Mouse (Mus musculus): ENCODE results near the gene Gpr62. TPM values are rescaled to one million over a fixed set of nuclear protein-coding genes. Genes with fewer than 3 reads are reported as not detected.

The Gpr62 gene
- total RNA-seq, 2 experiments from 2014 or later, result not detected

DNA sequence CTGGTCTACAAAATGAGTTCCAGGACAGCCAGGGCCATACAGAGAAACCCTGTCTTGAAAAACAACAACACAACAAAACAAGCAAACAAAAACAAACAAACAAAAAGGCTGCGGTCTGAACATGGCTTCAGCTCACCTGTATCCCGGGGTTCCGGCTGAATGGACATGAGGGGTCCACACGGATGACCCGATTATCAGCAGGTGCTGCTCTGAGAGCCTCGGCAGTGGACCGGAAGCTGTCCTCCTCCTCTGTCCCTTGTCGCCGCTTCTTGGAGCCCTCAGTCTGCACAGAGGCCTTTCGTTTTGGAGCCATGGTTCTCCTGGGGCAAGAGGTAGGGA lies 9.9 kb upstream of the Gpr62 start, which contains the start of gene Rrp9:
Gene Rrp9, plus strand, starts transcription at position 301 of the 339 bp plus-strand sequence.
- ATAC-seq (replicated peaks; ENCODE audit: poor library complexity, severe bottlenecking), result no peak

DNA sequence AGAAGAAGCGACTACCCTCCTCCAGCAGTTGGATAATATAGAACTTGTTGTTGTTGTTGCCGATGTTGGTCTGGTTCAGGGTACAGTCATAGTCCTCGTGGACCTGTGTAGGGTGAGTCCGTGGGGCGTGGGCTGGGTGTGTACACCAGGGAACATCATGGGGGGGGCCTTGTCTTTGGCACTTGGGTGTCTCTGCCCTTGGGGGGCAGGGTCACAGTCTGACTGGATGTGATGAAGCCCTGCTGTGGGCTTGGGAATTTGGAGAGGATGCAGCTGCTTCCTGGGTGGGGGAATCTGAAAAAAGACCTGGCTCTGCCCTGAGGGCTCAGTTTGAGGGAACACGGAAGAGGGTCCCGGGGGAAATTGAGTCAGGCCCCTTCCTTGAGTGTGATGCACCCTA lies 9.3 kb upstream of the Gpr62 start:
- no peak for ATAC-seq (replicated peaks; ENCODE audit: poor library complexity, severe bottlenecking)

DNA sequence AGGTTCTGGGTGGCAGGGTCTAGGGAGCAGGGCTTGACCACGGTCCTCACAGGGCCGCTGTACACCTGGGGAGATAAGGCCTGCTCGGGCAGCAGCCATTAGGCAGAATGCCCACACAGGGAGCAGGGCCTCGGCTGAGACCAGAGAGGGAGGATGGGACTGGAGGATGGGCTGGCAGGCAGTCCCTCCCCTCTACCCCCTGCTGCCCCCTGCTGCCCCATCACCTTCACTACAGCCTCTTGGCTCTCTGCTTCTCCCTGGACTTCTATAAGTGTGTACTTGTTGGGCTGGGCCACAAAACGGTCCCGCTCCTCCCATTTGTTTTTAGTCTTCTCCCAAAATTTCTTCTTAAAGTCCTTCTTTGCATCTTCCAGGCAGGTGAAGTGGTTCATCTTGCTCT lies 8.7 kb upstream of the Gpr62 start:
- ATAC-seq (replicated peaks; ENCODE audit: poor library complexity, severe bottlenecking), result peak; percentile 39

GRCm38 (mm10) chr9:106473753-106474105 lies 8.0 kb upstream of the Gpr62 start:
- ATAC-seq (replicated peaks; ENCODE audit: poor library complexity, severe bottlenecking), result no peak

DNA sequence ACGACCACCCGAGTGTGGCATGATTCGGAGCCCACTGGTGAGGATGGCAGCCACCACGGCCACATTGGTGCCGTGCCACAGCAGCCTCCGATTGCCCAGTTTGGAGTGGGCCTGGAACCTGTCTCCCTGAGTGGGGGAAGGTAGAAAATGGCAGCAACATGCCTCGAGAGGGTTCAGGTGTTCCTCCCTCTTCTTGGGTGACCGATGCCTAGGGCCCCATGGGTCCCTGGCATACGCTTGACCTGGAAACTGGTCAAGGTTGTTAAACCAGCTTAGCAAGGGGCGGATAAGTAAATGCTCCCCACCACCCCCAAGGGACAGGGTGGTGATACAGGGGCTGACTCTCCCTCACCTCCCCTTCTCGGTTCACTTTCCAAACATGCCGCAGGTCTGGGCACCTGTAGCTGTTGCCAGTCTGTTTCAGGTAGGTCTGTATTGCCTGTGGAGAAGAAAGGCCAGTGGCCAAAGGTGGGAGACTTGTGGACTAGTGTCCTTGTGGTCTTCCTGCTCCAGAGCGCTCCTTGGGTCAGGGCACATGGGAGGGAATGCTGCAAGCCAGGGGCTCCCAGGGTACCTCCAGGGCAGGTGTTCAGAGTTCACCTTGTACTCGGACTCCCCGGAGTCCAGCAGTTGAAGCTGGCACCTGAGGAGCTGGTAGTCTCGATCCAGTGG lies 7.5 kb upstream of the Gpr62 start:
- no peak for ATAC-seq (replicated peaks; ENCODE audit: poor library complexity, severe bottlenecking)

DNA sequence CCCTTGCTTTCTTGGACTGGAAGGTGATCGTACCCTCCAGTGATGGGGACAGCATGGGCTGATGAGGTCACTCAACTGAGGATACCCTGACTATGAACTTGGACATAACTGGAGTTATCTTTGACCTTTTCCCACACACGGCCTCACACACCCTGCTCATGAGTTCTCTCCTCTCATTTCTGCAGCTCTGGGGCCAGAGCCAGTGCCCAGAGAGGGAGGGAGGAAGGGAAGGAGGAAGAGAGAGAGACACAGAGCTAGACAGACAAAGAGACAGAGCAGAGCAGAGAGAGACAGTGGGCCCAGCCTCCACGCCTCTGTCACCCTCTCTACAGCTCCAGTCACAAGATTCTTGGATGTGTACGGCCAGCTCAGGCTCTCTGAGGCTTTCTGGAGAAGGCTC lies 6.6 kb upstream of the Gpr62 start:
- no peak for ATAC-seq (replicated peaks; ENCODE audit: poor library complexity, severe bottlenecking)

- ATAC-seq (replicated peaks; ENCODE audit: poor library complexity, severe bottlenecking), result no peak
Observed at GRCm38 (mm10) chr9:106471892-106472291, 6.2 kb upstream of the Gpr62 start.

GRCm38 (mm10) chr9:106470991-106471750 lies 5.4 kb upstream of the Gpr62 start:
- no peak for ATAC-seq (replicated peaks; ENCODE audit: poor library complexity, severe bottlenecking)

GRCm38 (mm10) chr9:106469776-106470175 lies 4.0 kb upstream of the Gpr62 start:
- no peak for ATAC-seq (replicated peaks; ENCODE audit: poor library complexity, severe bottlenecking)

- peak; percentile 45 for ATAC-seq (replicated peaks; ENCODE audit: poor library complexity, severe bottlenecking)
Observed at GRCm38 (mm10) chr9:106469317-106469716, 3.6 kb upstream of the Gpr62 start.

DNA sequence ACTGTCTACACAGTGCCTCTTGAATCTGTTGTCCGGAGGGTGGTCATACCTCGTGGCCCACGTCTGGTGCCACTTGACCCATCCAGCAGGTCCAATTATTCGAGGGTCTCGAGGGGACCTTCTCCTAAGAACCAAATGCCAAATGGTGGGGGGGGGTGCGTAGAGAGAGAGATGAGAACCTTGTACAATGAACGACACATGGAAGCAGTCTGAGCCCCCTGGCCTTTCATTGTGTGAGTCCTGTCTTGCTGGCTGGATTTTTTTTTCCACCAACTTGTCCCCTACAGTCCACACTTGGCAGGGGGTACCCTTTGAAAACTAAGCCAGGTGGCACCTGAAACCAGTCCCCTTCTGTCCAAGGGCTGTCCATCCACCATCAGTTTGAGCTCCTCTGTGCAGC lies 2.0 kb upstream of the Gpr62 start:
- ATAC-seq (replicated peaks; ENCODE audit: poor library complexity, severe bottlenecking), result no peak

- no peak for ATAC-seq (replicated peaks; ENCODE audit: poor library complexity, severe bottlenecking)
Observed at GRCm38 (mm10) chr9:106466721-106467120, 983 bp upstream of the Gpr62 start.

- ATAC-seq (replicated peaks; ENCODE audit: poor library complexity, severe bottlenecking), result peak; percentile 49
Observed at GRCm38 (mm10) chr9:106464751-106465541, 792 bp downstream of the Gpr62 start.

DNA sequence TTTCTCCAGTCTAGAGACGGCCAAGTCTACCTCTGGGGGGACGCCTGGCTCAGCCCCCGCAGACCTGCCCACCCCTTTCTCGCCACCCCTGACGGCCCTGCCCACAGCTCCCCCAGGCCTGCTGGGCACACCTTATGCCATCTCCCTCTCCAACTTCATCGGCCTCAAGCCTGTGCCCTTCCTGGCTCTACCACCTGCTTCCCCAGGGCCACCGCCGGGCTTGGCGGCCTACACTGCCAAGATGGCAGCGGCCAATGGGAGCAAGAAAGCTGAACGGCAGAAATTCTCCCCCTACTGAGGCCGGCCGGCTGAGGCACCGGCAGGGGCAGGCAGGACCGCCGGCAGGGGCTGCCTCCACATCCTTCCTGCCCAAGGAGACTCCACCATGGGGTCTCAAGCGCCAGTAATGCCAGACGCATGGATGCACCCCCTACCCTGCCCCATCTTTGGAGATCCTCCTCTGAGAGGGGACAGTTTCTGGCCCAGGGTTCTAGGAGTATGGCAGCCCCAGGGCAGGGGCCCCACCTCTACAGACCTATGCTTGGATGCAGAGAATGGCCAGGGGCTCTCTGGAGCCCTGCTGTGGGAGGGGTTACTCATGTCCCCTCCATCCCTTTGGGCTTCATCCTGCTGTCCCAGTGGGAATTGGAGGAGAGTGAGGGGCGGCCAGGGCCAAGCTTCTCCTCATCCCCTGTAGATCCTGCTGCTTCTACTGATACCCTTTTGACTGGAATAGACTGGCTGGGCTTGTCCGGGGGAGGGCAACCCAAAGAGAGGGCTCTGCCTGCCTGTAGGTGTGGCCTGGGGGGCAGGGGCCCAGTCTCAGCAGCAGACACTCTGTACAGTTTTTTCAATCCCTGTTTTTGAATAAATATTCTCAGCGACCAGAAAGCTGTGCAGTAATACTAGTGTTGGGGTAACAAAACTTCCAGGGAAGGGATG lies 2.3 kb downstream of the Gpr62 start:
- ATAC-seq (replicated peaks; ENCODE audit: poor library complexity, severe bottlenecking), result no peak

- ATAC-seq (replicated peaks; ENCODE audit: poor library complexity, severe bottlenecking), result no peak
Observed at GRCm38 (mm10) chr9:106462430-106462800, 3.3 kb downstream of the Gpr62 start.

GRCm38 (mm10) chr9:106461641-106462429 lies 3.9 kb downstream of the Gpr62 start:
- no peak for ATAC-seq (replicated peaks; ENCODE audit: poor library complexity, severe bottlenecking)

DNA sequence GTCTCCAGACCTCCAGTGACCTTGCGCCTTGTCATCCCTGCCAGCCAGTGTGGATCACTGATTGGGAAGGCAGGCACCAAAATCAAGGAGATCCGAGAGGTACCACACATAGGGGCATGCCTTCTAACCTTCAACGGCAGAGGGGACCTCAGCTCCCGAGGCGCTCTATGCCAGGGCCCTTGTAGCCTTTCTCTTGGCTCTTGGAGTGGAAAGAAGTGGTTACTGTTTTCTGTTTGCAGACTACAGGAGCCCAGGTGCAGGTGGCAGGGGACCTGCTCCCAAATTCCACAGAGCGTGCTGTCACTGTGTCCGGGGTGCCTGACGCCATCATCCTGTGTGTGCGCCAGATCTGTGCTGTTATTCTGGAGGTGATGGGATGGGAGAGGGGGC lies 4.7 kb downstream of the Gpr62 start:
- ATAC-seq (replicated peaks; ENCODE audit: poor library complexity, severe bottlenecking), result no peak

DNA sequence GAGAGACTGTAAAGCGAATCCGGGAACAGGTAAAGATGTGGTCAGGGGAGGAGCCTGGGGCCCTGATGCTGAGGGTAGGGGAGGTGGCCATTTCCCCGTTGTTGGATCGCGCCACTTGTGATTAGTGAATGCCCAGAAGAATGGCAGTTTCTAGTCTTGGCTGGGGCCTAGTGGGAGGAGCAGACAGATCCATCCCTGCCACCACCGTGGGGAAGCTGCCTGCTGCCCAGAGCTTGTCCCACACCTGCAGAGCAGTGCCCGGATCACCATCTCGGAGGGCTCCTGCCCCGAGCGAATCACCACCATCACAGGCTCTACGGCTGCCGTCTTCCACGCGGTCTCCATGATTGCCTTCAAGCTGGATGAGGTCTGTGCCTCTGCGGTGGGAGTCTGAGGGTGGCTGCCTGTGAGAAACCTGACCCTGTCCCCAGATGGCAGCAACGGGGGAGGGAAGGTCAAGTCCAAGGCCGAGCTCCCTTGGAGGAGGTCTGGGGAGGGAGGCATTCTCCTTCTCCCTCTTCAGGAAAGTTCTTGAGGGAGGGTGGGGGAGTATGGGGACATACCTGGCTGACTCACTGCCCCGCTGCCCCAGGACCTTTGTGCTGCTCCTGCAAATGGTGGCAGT lies 5.2 kb downstream of the Gpr62 start:
- ATAC-seq (replicated peaks; ENCODE audit: poor library complexity, severe bottlenecking), result no peak

DNA sequence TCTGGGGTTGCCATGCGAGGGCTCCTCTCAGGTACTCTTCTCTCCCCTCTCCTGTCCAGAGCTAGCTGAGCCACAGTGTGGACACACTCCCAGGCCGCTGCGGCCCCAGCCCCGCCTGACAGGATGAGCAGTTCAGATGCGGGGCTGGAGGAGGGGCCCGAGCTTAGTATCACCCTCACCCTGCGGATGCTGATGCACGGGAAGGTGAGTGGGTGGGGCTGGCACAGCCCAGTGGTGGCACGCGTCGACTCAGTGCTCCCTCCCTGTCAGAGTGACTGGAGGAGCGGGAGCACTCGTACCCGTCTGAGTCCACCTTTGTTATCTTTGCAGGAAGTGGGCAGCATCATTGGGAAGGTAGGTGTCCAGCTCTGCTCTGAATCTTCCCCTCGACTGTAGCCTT lies 5.8 kb downstream of the Gpr62 start:
- no peak for ATAC-seq (replicated peaks; ENCODE audit: poor library complexity, severe bottlenecking)

Data from granulocyte monocyte progenitor cell, adult 5-6 weeks (primary cell).